Mouse (Mus musculus) frontal cortex, postnatal 14 days (tissue): ENCODE measurements around the gene Susd1.

Experiments used
- DNase-seq, 2 experiments: peaks; one replicate each; pipeline ENCODE4 v3.0.0; 2022; ENCODE audit warnings: low spot score in 2 of 2

The Susd1 gene

GRCm38 (mm10) chr4:59322733-59323132 lies 115.7 kb downstream of the Susd1 start:
- no peak for DNase-seq

- DNase-seq: no peak
Observed at GRCm38 (mm10) chr4:59322056-59322455, 116.4 kb downstream of the Susd1 start.

GRCm38 (mm10) chr4:59321181-59322008 lies 117.0 kb downstream of the Susd1 start:
- DNase-seq: no peak

- no peak for DNase-seq
Observed at GRCm38 (mm10) chr4:59319136-59319941, 119.1 kb downstream of the Susd1 start.

- no peak for DNase-seq
Observed at GRCm38 (mm10) chr4:59318602-59319001, 119.8 kb downstream of the Susd1 start.

- no peak for DNase-seq
Observed at GRCm38 (mm10) chr4:59315553-59316405, 122.7 kb downstream of the Susd1 start.

GRCm38 (mm10) chr4:59314939-59315552 lies 123.4 kb downstream of the Susd1 start:
- DNase-seq: no peak

- DNase-seq: no peak
Observed at GRCm38 (mm10) chr4:59312945-59313344, 125.5 kb downstream of the Susd1 start.

- DNase-seq: no peak
Observed at GRCm38 (mm10) chr4:59310590-59310989, 127.8 kb downstream of the Susd1 start.

- DNase-seq: no peak
Observed at GRCm38 (mm10) chr4:59307841-59308589, 130.4 kb downstream of the Susd1 start.

GRCm38 (mm10) chr4:59302387-59302786 lies 136.0 kb downstream of the Susd1 start:
- DNase-seq: no peak

GRCm38 (mm10) chr4:59301025-59301815 lies 137.2 kb downstream of the Susd1 start:
- DNase-seq: no peak

GRCm38 (mm10) chr4:59298719-59299496 lies 139.5 kb downstream of the Susd1 start:
- DNase-seq: no peak

- DNase-seq: no peak
Observed at GRCm38 (mm10) chr4:59295127-59295526, 143.3 kb downstream of the Susd1 start.

GRCm38 (mm10) chr4:59294661-59295060 lies 143.8 kb downstream of the Susd1 start:
- no peak for DNase-seq

- DNase-seq: no peak
Observed at GRCm38 (mm10) chr4:59291914-59292718, 146.3 kb downstream of the Susd1 start.

- DNase-seq: no peak
Observed at GRCm38 (mm10) chr4:59290972-59291576, 147.4 kb downstream of the Susd1 start.

GRCm38 (mm10) chr4:59287103-59287502 lies 151.3 kb downstream of the Susd1 start:
- no peak for DNase-seq
